Mouse (Mus musculus) liver, adult 2 months (tissue): ENCODE results near the gene Arid3b.

Source experiments
- CTCF ChIP-seq: fragments of 200-500 bp; IDR thresholded peaks from 2 replicates; pipeline ENCODE4 v1.5.1; 2011; ENCODE audit warnings: low read depth, low read length, control low read depth
- POLR2A ChIP-seq: fragments of 200-500 bp; IDR thresholded peaks from 2 replicates; pipeline ENCODE4 v1.6.1; 2011; ENCODE audit warnings: low read length, control low read depth; ENCODE audit not compliant: insufficient read depth; ENCODE audit errors: extremely low read depth

DNA sequence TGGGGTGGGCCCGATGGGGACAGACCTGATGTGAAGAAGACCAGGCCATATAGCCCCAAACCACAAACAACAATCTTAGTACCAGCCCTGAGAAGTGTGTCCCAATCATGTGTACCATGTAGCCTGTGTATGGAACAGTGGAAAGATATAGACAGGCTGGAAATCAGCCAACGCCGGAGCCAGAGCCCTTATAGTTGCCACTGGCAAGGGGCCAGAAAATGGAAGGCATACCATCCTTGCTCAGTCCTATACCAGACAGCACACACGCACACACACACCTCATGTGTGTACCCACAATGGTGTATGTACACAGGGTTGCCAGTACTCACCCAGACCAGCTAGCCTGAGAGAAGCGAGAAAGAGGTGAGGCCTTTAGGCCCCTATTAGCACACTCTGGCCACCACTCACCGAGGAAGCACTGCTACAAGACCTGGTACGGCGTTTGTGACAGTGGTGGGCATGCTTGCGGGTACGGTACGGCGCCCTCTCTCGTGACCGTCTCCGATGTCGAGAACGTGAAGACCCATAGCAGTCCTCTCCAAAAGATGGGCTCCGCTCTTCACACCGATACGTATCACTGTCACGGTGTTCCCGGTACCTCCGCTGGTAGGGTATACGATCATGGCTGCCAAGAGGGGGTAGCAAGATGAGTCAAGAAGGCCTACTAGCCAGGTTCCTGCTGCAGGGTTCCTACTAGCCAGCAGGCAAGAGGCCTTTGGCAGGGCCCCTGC is 76.0 kb downstream of the Arid3b start:
- no peak for TF ChIP-seq CTCF
- TF ChIP-seq POLR2A: no peak
